34 mouse cellular contexts compared by ENCODE assay signal in the genomic region with DNA sequence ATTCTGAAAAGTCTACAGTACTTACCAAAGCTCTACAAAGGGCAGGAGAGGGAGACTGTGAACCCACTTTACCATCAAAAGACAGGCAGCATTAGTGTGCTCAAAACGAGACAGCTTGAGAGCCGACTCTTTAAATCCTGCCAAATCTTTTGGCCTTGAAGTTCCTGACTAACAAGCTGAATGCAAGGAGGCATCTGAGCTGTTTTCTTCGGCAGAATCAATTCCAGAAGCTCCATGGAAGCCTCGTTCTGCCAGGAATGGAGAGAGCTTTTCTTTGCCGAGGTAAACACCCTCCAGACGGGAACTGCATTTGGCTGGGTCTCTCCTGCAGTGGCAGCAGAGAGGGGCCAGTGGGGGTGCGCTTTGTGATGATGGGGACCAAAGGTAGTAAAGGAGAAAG. TPM values are rescaled to one million over a fixed set of nuclear protein-coding genes. Genes with fewer than 3 reads are reported as not detected.
DNase-seq lines count a peak whose midpoint lies in the region; ATAC-seq and TF ChIP-seq lines count a peak whose summit lies in the region.
"Had no signal": no experiment of that assay in that cellular context is flagged by ENCODE, and none has a peak within 500 bp of the region (broad histone marks: within the 10 kb centered on the region; RNA-seq: fewer than 3 reads in every experiment).

No protein-coding gene starts in this region.

- H3K4me2 ChIP-seq in forebrain, embryonic 14.5 days (ENCODE audit: low read length) = no peak overlapping the region
- no peak overlapping the region for H3K4me2 ChIP-seq in forebrain, embryonic 16.5 days (ENCODE audit: low read length)
- H3K4me2 ChIP-seq: heart, embryonic 11.5 days; hindbrain, embryonic 13.5 days; limb, embryonic 15.5 days; liver, embryonic 13.5 days; midbrain, embryonic 13.5 days had no signal

- peak; percentile 34; the same call in 1 of the 2 replicates for ATAC-seq in forebrain, embryonic 14.5 days
- peak; percentile 58 for ATAC-seq in forebrain, embryonic 16.5 days
- ATAC-seq: intestine, postnatal 0 days; lung, postnatal 0 days; midbrain, embryonic 13.5 days; Patski had no signal

- H3K9ac ChIP-seq in forebrain, embryonic 14.5 days (ENCODE audit: low read length) = no peak overlapping the region
- H3K9ac ChIP-seq in forebrain, embryonic 16.5 days (replicated peaks; ENCODE audit: low read depth, low read length) = no peak overlapping the region
- H3K9ac ChIP-seq: hindbrain, embryonic 13.5 days; limb, embryonic 15.5 days; liver, embryonic 13.5 days; midbrain, embryonic 13.5 days had no signal

- no peak for TF ChIP-seq CTCF in layer of hippocampus, adult 2 months (conservative IDR thresholded peaks at IDR 0.05)

- peak; percentile 74 for DNase-seq in forebrain, embryonic 14.5 days (ENCODE audit: low spot score)
- DNase-seq in forebrain, embryonic 10.5 days (ENCODE audit: extremely low spot score, low spot score) = no peak
- DNase-seq in layer of hippocampus, adult 2 months (ENCODE audit: low spot score in 2 of 2) = peak in 1 of 2 experiments; percentile 55
- no peak for DNase-seq in layer of hippocampus, adult 9-10 months (ENCODE audit: low spot score)
- DNase-seq in brain, adult 2 months (ENCODE audit: low read depth, low spot score) = peak; percentile 66
- DNase-seq in ovary, postnatal 36 days (ENCODE audit: low spot score) = no peak
- DNase-seq: adrenal gland, postnatal 36 days; cerebellum, adult 11 months; cerebellum, adult 9-10 months; cerebellum, postnatal 36 days; heart, adult 11 months; heart, postnatal 36 days; kidney, adult 9 months; kidney, postnatal 10 days; liver, embryonic 13.5 days; lung, adult 18-20 months; lung, postnatal 4 days; right cerebral cortex, postnatal 4 days; thymus, adult 2 months; thymus, postnatal 36 days had no signal

- peak overlapping the region; percentile 79 for H3K27ac ChIP-seq in forebrain, embryonic 14.5 days (ENCODE audit: low read depth, low read length)
- no peak overlapping the region for H3K27ac ChIP-seq in forebrain, embryonic 10.5 days
- H3K27ac ChIP-seq in layer of hippocampus, adult 2 months = peak overlapping the region; percentile 78
- H3K27ac ChIP-seq in forebrain, embryonic 16.5 days (ENCODE audit: low read length) = peak overlapping the region; percentile 82
- H3K27ac ChIP-seq: hindbrain, embryonic 13.5 days; limb, embryonic 10.5 days; limb, embryonic 15.5 days; liver, embryonic 13.5 days; midbrain, embryonic 13.5 days; stomach, postnatal 0 days had no signal

- WGBS in forebrain, embryonic 14.5 days = 58% methylated on average over 7 of the region's 7 CpGs
- WGBS in forebrain, embryonic 10.5 days = 81% methylated on average over 7 of the region's 7 CpGs
- WGBS in forebrain, embryonic 16.5 days = 43% methylated on average over 7 of the region's 7 CpGs

- no peaks in the 10 kb centered on the region for H3K27me3 ChIP-seq in forebrain, embryonic 14.5 days (replicated peaks; ENCODE audit: control insufficient read depth, insufficient read depth, low read length)
- no peaks in the 10 kb centered on the region for H3K27me3 ChIP-seq in forebrain, embryonic 10.5 days (ENCODE audit: poor library complexity, severe bottlenecking)
- H3K27me3 ChIP-seq in forebrain, embryonic 16.5 days (replicated peaks; ENCODE audit: control insufficient read depth, insufficient read depth, low read length) = no peaks in the 10 kb centered on the region
- H3K27me3 ChIP-seq: hindbrain, embryonic 13.5 days; limb, embryonic 15.5 days; liver, embryonic 13.5 days; midbrain, embryonic 13.5 days; Patski had no signal

- no peak overlapping the region for H3K4me3 ChIP-seq in forebrain, embryonic 14.5 days (ENCODE audit: low read depth, low read length)
- H3K4me3 ChIP-seq in forebrain, embryonic 10.5 days = no peak overlapping the region
- H3K4me3 ChIP-seq in layer of hippocampus, adult 2 months = no peak overlapping the region
- no peak overlapping the region for H3K4me3 ChIP-seq in forebrain, embryonic 16.5 days (replicated peaks; ENCODE audit: low read length)
- H3K4me3 ChIP-seq: hindbrain, embryonic 13.5 days; limb, embryonic 10.5 days; limb, embryonic 15.5 days; liver, embryonic 13.5 days; megakaryocyte, embryonic 14.5 days; midbrain, embryonic 13.5 days had no signal

- no peaks in the 10 kb centered on the region for H3K4me1 ChIP-seq in forebrain, embryonic 14.5 days (ENCODE audit: control insufficient read depth, insufficient read depth, low read length)
- no peaks in the 10 kb centered on the region for H3K4me1 ChIP-seq in forebrain, embryonic 10.5 days
- H3K4me1 ChIP-seq in forebrain, embryonic 16.5 days (replicated peaks; ENCODE audit: control insufficient read depth, insufficient read depth, low read length) = peaks cover 18% of the 10 kb centered on the region
- H3K4me1 ChIP-seq: limb, embryonic 10.5 days; limb, embryonic 15.5 days; liver, embryonic 13.5 days had no signal

- H3K9me3 ChIP-seq in forebrain, embryonic 14.5 days (replicated peaks; ENCODE audit: control insufficient read depth, low read length) = no peaks in the 10 kb centered on the region
- no peaks in the 10 kb centered on the region for H3K9me3 ChIP-seq in forebrain, embryonic 10.5 days
- no peaks in the 10 kb centered on the region for H3K9me3 ChIP-seq in forebrain, embryonic 16.5 days (ENCODE audit: control insufficient read depth, low read length)
- H3K9me3 ChIP-seq: hindbrain, embryonic 13.5 days; limb, embryonic 10.5 days; limb, embryonic 15.5 days; liver, embryonic 13.5 days; megakaryocyte, embryonic 14.5 days; midbrain, embryonic 13.5 days had no signal

- H3K36me3 ChIP-seq in forebrain, embryonic 14.5 days (ENCODE audit: control insufficient read depth, insufficient read depth, low read length) = peaks cover 25% of the 10 kb centered on the region
- peaks cover 50% of the 10 kb centered on the region for H3K36me3 ChIP-seq in forebrain, embryonic 10.5 days (replicated peaks)
- H3K36me3 ChIP-seq in forebrain, embryonic 16.5 days (ENCODE audit: control insufficient read depth, insufficient read depth) = no peaks in the 10 kb centered on the region

RNA-seq across cellular contexts. Expression of gene Cabp7, which starts 22.7 kb away (rescaled TPM):
- polyA plus RNA-seq in forebrain, embryonic 14.5 days (2014; fragmentation: Nextera tagmentation; extraction: Ambion mirVana) = 1.4 and 1.5 TPM in 2 replicates
- 0.15 TPM in 1 of 2 replicates, not detected in the other for polyA plus RNA-seq in forebrain, embryonic 10.5 days (2016; fragmentation: Nextera tagmentation; extraction: Ambion mirVana)
- total RNA-seq in layer of hippocampus, adult 2 months (2021) = 100 to 1,000 TPM; 309 to 329 TPM
- polyA plus RNA-seq in forebrain, embryonic 16.5 days (2015; fragmentation: Nextera tagmentation; extraction: Ambion mirVana) = 1.5 and 1.6 TPM in 2 replicates
- total RNA-seq: heart, postnatal 36 days; monocyte, adult 5-6 weeks had no signal
- polyA plus RNA-seq: large intestine, adult 2 months; liver, embryonic 13.5 days; spleen, adult 2 months had no signal

Comparison
In these comparisons a context has a peak if more than half of its experiments do, and no peak if none do; other contexts are left out.
1. DNase-seq: peak in forebrain, embryonic 14.5 days (single experiment) and brain, adult 2 months (single experiment); none in forebrain, embryonic 10.5 days (single experiment), layer of hippocampus, adult 9-10 months (single experiment) and ovary, postnatal 36 days (single experiment).